Mouse (Mus musculus) bone marrow macrophage, adult 2 months (primary cell): ENCODE measurements around the gene Psen1.

Experiments used
- CTCF ChIP-seq: IDR thresholded peaks from 2 replicates; pipeline ENCODE4 v1.5.1; 2012; ENCODE audit warnings: low read depth, mild to moderate bottlenecking, low read length, moderate library complexity
- POLR2A ChIP-seq: IDR thresholded peaks from 2 replicates; pipeline ENCODE4 v1.6.1; 2012; ENCODE audit warnings: mild to moderate bottlenecking, low read depth, low read length, borderline replicate concordance

GRCm38 (mm10) chr12:83743712-83744111, 55.8 kb downstream of the Psen1 start:
- no peak for TF ChIP-seq CTCF
- no peak for TF ChIP-seq POLR2A
